Mouse (Mus musculus) heart, adult 8-10 months (tissue): ENCODE measurements around the gene Ptpn1. TPM values are rescaled to one million over a fixed set of nuclear protein-coding genes. Genes with fewer than 3 reads are reported as not detected.

ENCODE experiments used
- DNase-seq: peaks from one replicate; pipeline ENCODE4 v3.0.0; 2022; ENCODE audit warnings: low spot score
- total RNA-seq, 4 experiments: library from RNA; stranded (reverse); gene quantifications; 2 replicates each; pipeline ENCODE4 v1.2.4; 2022

Gene Ptpn1
- 10 to 100 TPM; 14.7 to 17.6 (median 16.4) TPM for total RNA-seq

DNA sequence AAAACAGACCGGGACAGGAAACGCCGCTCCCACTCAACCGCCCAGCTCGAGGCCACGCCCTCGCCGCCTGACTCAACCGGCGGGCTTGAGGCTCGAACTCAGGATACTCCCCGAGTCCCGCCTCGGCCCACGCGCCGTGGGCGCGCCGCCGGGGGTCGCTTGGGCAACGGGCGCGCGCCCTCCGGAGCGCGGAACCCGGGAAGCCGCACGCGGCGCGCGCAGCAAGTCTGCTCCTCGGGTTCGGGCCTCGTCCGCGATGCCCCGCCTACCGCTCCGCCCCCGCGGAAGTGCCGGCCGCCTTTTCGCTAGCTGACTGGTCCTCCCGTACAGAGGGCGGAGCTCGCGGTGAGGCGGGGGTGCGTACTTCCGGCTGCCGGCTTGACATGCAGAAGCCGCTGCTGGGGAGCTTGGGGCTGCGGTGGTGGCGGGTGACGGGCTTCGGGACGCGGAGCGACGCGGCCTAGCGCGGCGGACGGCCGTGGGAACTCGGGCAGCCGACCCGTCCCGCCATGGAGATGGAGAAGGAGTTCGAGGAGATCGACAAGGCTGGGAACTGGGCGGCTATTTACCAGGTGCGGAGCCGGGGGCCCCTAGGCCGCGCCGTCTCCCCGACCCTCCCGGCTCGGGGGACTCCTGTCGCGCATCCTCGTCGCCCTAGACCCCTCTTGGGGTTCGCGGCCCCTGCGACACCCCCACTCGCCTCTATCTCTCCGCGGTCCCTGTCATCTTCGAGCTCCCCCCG is at the start of gene Ptpn1:
Ptpn1 (plus strand) TSS at position 73 of the 742 bp plus-strand sequence.
- DNase-seq: peak; percentile 96

DNA sequence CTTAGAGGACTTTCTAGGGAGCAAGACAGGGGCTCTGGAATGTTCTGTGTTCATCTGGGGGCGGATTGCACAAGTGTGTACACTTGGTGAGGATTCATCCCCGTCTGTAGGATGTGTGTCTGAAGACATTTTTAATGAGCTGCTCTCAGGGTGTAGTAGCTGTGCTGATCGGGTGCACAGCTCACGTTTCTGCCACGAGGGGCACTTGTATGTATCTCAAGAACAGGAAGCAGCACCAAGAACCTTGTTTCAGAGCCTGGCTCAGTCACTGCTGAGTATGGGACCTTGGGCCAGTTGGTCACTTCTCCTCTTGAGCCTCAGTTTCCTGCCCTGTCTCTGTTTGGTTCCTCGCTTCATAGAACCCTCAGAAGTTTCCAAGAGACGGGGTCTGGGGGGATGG is 45.4 kb upstream of the Ptpn1 start:
- DNase-seq: no peak

GRCm38 (mm10) chr2:167887516-167888347 is 44.1 kb upstream of the Ptpn1 start:
- DNase-seq: peak; percentile 45

GRCm38 (mm10) chr2:167888834-167889233 is 43.0 kb upstream of the Ptpn1 start:
- no peak for DNase-seq

DNA sequence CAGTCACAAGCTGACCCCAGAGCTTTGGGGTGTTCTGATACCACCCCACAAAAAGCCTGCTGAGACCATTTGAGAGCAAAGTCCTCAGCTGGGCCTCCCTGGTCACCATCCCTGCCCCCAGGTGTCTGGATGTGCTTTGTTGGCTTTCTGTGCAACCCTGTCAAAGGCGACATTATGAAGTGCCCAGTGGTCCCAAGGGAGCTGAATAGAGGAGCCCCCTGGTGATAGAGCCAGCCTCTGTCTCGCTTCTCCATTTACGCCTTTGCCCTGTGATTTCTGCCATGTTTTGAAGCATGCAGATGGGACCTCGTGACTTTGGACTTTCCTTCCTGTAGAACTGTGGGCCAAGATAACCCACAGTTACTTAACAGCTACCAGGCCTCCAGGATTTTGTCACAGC is 42.0 kb upstream of the Ptpn1 start:
- DNase-seq: no peak

- peak; percentile 65 for DNase-seq
Observed at GRCm38 (mm10) chr2:167891908-167892307, 39.9 kb upstream of the Ptpn1 start.

DNA sequence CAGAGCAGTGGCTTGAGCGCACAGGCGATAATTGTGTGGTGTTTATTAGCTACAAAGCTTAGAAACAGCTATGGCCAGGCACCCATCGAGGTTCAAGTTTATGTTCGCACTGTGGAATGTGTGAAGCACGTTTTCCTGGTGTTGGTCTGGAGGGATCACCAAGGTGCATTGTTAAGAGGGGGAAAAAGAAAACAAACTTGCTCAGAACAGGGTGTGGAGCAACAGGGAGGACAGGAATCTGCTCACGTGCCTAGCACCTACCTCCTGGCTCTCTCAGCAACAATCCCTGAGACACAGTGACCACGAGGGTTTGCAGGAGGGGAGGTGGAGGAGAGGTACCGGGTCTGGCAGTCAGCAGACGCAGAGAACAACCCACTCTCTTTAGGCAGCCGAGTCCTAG is 38.2 kb upstream of the Ptpn1 start:
- no peak for DNase-seq

GRCm38 (mm10) chr2:167894948-167895372 is 36.9 kb upstream of the Ptpn1 start:
- peak; percentile 80 for DNase-seq

DNA sequence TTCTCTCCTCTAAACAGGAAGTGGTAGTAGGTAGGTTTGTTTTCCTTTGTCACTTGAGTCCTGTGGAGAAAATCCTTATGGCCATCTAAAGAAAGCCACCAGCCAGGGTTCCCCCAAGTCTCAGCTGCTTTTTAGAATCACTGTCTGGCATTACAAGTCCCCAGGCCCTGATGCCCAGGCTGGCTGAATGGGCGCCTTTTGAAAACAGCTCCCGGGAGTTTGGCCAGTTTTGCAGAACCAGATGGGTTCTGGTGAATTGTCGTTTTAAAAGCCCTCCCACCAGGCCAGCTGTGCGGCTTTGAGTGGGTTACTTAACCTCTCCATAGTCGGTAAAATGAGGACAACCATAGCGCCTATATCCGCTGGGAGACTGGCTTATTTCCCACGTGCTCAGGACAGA is 34.0 kb upstream of the Ptpn1 start:
- DNase-seq: no peak

DNA sequence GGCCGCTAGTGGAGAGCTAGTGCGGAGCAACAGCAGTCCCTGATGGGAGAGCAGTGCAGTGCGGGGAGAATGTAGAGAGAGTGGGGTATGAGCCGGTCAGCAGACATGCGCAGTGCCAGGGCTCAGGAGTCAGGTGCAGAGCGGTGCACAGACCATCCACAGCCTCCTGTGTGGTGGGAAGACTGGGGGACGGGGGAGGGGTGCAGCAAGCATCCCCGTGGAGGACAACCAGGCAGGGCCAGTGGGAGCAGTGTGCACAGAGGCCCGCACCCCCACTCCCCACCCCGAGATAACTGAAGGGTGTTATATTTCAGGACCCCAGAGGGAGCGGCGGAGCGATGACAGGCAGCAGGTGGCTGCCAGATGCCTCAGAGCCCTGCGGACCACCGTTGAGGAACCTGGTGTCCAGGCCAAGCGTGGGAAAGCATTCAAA is 31.9 kb upstream of the Ptpn1 start:
- DNase-seq: no peak

DNA sequence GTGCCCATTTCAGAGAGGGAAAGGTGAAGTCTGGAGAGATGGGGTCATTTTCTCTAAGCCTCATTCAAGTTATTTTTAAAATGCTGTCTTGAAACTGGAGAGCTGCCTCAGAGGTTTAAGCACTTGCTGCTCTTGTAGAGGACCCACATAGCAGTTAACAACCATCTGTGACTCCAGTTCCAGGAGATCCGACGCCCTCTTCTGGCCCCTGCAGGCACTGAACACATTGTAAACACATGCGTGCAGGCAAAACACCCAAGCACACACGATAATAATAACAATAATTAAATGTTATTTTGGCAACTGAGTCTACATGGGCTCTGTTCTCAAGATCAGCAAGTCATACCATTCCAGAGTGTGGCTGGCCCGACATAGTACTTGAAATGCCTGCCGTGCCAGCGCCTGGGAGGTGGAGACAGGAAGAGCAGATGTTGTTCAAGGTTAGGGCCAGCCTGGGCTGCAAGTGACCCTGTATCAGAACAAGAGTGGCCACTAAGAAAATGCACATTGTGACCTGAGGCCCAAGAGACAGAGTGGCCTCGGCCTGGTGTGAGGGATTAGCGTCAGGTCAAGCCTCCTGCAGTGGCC is 29.6 kb upstream of the Ptpn1 start:
- DNase-seq: no peak

DNA sequence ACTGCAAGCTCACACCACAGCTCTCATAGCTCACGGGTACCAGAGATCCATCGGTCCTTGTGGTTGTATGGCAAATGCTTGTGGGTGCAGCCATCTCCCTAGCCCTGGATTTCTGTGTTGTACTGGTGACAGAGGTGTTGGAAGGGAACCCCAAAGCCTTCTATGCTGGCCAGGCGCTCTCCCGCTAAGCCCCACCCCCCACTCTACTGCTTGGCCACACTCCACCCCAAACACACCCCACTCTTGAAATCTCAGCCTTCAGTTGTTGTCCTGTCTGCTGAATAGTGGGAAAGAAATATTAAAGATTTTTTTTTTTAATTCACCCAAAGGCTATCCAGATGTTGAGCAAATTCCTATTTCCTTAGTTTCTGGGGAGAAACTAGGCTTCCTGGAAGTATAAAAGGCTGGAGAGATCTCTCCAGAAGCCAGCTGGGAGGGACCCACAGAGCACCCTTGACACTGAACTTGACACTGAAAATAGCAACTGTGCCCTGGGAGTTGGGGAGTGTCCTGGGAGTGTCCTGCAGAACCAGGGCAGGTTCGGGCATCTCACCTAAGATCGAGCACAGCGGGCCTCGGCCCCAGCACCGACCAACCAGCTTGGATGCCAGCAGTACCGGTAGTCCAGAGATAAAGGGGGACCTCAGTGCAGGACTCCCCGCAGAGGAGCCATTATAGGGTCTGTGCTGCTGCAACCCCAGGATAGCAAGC is 28.5 kb upstream of the Ptpn1 start:
- DNase-seq: no peak

GRCm38 (mm10) chr2:167904621-167905367 is 27.1 kb upstream of the Ptpn1 start:
- DNase-seq: no peak

DNA sequence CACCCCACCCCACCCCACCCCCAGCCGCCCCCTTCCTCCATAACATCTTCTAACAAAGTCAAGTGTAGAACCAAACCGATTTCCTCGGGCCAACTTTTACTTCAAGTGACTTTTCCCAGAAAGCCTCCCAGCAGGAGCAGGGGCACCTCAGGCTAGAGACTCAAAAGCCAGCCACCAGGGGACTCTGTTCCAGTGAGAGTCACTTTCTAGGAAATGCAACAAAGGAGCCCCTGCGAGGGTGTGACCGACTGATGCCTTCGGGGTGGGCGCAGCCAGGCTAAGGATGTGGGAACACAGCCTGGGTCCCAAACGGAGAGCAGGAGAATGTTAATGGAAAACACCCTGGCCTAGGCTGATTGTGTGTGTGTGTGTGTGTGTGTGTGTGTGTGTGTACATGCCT is 26.3 kb upstream of the Ptpn1 start:
- no peak for DNase-seq

GRCm38 (mm10) chr2:167906729-167907128 is 25.1 kb upstream of the Ptpn1 start:
- no peak for DNase-seq

- no peak for DNase-seq
Observed at GRCm38 (mm10) chr2:167909531-167910177, 22.2 kb upstream of the Ptpn1 start.

GRCm38 (mm10) chr2:167910178-167910540 is 21.7 kb upstream of the Ptpn1 start:
- no peak for DNase-seq

DNA sequence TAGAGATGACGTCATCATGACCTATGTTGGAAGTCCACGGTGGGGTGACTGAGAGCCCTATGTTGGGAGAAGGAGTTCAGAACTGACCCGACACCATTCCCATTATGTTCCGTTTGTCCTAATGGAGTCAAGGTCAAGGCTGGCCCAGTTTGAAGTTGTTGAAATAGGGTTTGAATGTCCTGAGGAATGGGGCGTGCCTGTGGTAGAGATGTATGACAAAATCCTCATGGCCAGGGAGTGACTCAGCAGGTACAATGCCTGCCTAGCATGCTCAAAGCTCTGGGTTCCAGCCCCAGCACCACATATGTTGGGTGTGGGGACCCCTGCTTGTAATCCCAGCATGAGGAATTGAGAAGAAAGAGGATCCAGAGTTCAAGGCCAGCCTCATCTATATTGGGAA is 20.3 kb upstream of the Ptpn1 start:
- no peak for DNase-seq

DNA sequence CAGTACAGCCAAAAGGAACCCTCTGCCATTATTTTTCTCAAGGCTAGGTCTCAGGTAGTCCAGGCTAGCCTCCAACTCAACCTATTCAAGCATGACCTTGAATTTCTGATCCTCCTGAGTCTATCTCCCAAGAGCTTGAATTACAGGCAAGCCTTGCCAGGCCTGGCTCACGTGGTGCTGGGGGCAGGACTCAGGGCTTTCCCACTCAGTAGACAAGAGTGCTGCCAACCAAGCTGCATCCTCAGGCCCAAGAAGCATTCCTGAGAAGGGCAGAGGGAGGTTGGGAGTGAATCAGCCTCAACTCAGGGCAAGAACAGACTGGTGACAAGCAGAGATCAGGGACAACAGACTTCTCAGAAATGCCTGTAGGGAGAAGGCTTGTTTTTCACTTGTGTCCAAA is 12.8 kb upstream of the Ptpn1 start:
- DNase-seq: no peak

GRCm38 (mm10) chr2:167920041-167920440 is 11.8 kb upstream of the Ptpn1 start:
- no peak for DNase-seq
